Mouse (Mus musculus) neural tube, embryonic 12.5 days (tissue): Measurements from ENCODE around the gene Clasp1. TPM values are rescaled to one million over a fixed set of nuclear protein-coding genes. Genes with fewer than 3 reads are reported as not detected.
A peak's percentile ranks its signal among the peaks of the same experiment; 100 is the strongest.

Source experiments
- ATAC-seq: fragments of 200-750 bp; cut with Nextera tagmentation; 2 replicates; pipeline ENCODE4 v1.8.0; 2017; ENCODE audit warnings: low read depth, mild to moderate bottlenecking, moderate TSS enrichment, moderate library complexity; ENCODE audit not compliant: low FRiP score
- H3K27ac ChIP-seq: fragments of 300-500 bp; sonication (generic); 2 replicates; pipeline ENCODE4 v1.5.1; 2016
- H3K27me3 ChIP-seq: fragments of 300-500 bp; sonication (generic); replicated peaks from 2 replicates; pipeline ENCODE4 v1.6.1; 2016; ENCODE audit warnings: mild to moderate bottlenecking
- H3K36me3 ChIP-seq: fragments of 300-500 bp; sonication (generic); 2 replicates; pipeline ENCODE4 v1.6.1; 2016; ENCODE audit warnings: mild to moderate bottlenecking
- H3K4me1 ChIP-seq: fragments of 300-500 bp; sonication (generic); 2 replicates; pipeline ENCODE4 v1.6.1; 2016
- H3K4me2 ChIP-seq: fragments of 300-500 bp; sonication (generic); replicated peaks from 2 replicates; pipeline ENCODE4 v1.6.1; 2016; ENCODE audit warnings: mild to moderate bottlenecking
- H3K4me3 ChIP-seq: fragments of 300-500 bp; sonication (generic); 2 replicates; pipeline ENCODE4 v1.5.1; 2016
- H3K9ac ChIP-seq: fragments of 300-500 bp; sonication (generic); 2 replicates; pipeline ENCODE4 v1.6.1; 2016; ENCODE audit warnings: mild to moderate bottlenecking
- H3K9me3 ChIP-seq: fragments of 300-500 bp; sonication (generic); 2 replicates; pipeline ENCODE4 v1.6.1; 2016; ENCODE audit warnings: mild to moderate bottlenecking
- WGBS: fragments of 180-500 bp; shearing (Covaris S2); methylation state at CpG from one replicate; pipeline ENCODE4 v1.1.7; 2016; 5-methylcytosine and 5-hydroxymethylcytosine counted together
- polyA plus RNA-seq: library from polyadenylated mRNA; unstranded; fragments of >200 nt; fragmentation: Nextera tagmentation; extraction: Ambion mirVana; gene quantifications from 2 replicates; pipeline ENCODE4 v1.2.1, GENCODE M21; 2016

Clasp1 gene
- 128 and 132 TPM in 2 replicates for polyA plus RNA-seq

DNA sequence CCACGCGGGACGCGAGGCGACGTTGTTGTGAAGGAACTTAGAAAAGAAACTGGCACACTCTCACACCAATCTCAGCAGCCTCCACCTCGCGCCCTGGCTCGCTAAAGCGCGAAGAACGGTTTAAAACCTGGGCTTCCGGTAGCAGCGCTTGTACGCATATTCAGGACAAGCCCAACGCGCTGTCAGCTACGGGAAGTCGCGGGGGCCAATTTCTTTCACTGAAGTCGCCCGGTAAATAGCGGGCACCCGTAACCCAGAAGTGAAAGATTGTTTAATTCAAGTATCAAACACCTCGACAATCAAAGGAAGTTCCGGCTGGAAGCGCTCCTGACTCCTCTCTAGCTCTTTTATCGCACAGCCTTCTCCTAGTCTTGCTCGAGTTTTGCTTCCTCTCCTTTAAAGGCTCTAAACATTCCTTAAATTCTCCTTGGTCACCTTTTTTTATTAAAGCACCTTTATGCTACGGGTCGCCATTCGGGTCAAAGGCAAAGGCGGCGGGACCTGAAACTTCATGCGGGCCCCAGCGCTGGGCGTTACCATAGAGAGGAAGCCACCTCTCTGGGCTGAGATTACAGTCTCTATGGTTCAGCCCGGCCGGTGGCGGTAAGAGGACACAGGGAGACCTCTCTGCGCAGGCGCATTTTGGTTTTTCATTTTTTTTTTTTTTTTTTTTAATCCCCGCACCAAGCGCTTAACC, at the start of gene Clasp1:
TSS of gene Clasp1 (plus strand) at position 302 of the 697 bp plus-strand sequence.
- H3K4me3 ChIP-seq = peak within 1 kb of the TSS; percentile 94
- H3K4me2 ChIP-seq = peak within 1 kb of the TSS; percentile 70
- WGBS = under 1% methylated on average over 44 of the region's 44 CpGs
- peak within 1 kb of the TSS; percentile 86 for H3K9ac ChIP-seq
- no peaks in the 10 kb centered on the region for H3K9me3 ChIP-seq
- peaks cover 8% of the 10 kb centered on the region for H3K4me1 ChIP-seq
- no peaks in the 10 kb centered on the region for H3K27me3 ChIP-seq
- peak; percentile 96 for ATAC-seq
- peak within 1 kb of the TSS; percentile 92 for H3K27ac ChIP-seq
- H3K36me3 ChIP-seq = 0 out of 2 replicates have a peak, but pooled peaks cover 4% of the 10 kb centered on the region

DNA sequence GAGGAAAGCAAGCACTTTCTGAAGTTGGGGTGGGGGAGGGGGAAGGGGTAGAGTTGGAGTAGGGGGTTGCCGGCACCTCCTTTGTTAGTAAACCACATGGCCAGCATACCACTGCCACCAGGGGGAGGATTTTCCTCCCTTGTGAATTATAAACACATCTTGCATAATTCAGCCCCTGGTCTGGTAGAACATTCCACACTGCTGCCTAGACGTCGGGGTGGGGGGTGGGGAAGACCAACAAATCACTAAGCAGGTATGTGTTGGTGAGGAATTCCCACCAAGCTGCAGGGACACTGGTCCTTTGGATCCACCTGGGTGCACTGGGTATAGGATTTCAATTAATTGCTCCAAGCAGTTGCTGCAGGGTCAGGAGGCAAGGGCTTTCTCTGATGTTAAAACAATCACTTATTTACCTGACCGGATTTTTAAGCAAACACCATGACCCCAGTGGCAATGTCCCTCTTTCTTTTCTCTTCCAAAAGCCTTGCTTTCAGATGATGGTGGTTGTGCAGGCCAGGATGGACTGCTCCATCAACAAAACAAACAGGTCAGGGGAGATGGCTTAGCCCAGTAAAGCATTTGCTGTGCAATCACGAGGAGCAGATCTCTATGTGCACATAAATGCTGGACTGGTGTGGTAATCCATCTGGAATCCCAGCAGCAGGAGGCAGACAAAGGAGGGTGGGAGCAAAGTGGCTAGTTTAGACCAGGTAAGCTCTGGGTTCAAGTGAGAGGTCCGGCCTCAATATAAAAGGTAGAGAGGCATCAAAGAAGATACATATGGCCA, 45.0 kb upstream of the Clasp1 start:
- Histone ChIP-seq H3K27ac (no peak overlapping the region), H3K4me2 (no peak overlapping the region), H3K27me3 (no peaks in the 10 kb centered on the region), H3K9ac (no peak overlapping the region), H3K9me3 (no peaks in the 10 kb centered on the region), H3K4me3 (no peak overlapping the region), H3K36me3 (no peaks in the 10 kb centered on the region), H3K4me1 (no peaks in the 10 kb centered on the region)
- ATAC-seq = no peak
- WGBS = 46% methylated on average over 6 of the region's 6 CpGs

DNA sequence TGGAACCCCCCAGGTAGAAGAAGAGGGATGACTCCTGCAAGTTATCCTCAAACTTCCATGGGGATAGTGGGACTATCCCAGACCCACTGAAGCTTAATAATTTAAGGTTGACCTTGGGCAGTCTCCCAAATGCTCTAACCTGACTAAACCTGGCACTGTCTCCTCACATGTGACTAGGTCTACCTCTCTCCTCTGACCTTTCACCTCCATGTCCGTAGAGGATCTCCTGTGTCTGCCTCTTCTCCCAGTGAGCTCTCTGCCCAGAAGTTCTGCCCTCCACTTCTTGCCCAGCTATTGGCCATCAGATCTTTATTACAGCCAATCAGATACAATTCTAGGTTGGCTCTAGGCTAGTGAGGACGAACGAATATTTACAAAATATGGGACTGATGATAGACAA, 38.9 kb upstream of the Clasp1 start:
- WGBS = 81% methylated on average over 3 of the region's 3 CpGs

DNA sequence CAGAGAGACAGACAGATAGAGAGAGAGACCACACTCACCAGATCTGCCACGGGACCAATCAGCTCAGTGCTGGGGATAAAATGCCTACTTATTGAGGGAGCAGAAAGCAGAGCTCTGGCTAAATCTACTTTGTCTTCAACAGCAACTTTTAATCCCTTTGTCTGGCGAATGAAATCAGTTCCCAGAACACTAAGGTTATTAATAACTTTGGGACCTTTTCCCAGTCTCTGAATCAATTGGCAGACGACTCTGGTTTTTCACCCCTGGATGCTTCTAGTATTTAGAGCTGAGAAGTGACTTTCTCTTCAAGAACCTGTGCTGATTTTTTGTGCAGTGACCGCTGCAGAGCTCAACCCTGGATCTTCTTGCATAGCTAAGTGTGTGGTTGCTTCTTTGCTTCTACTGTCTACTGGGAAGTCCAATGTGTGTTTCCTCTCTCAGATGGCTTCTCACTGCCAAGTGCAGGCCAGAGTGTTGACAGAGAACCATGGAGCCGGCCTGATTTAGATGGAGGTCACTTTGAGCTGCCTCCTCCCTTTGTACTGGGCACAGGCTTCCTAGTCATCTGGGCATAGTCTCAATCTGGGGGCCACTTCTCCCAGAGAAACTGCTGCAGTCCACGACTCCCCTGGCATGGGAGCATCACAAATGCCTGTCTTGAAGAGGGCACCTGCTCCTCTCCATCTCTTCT, 29.6 kb upstream of the Clasp1 start:
- WGBS = 68% methylated on average over 6 of the region's 6 CpGs
- H3K9ac ChIP-seq = no peak overlapping the region
- H3K36me3 ChIP-seq = no peaks in the 10 kb centered on the region
- H3K27me3 ChIP-seq = no peaks in the 10 kb centered on the region
- ATAC-seq = no peak
- H3K4me1 ChIP-seq = no peaks in the 10 kb centered on the region
- H3K4me3 ChIP-seq = no peak overlapping the region
- no peak overlapping the region for H3K27ac ChIP-seq
- no peaks in the 10 kb centered on the region for H3K9me3 ChIP-seq
- no peak overlapping the region for H3K4me2 ChIP-seq

More for the DNA sequence above, 38.9 kb upstream of the Clasp1 start:
- H3K9me3 ChIP-seq = no peaks in the 10 kb centered on the region
- H3K27me3 ChIP-seq = no peaks in the 10 kb centered on the region
- no peak overlapping the region for H3K27ac ChIP-seq
- ATAC-seq = no peak
- H3K4me2 ChIP-seq = no peak overlapping the region
- no peaks in the 10 kb centered on the region for H3K4me1 ChIP-seq
- no peak overlapping the region for H3K4me3 ChIP-seq
- H3K9ac ChIP-seq = no peak overlapping the region
- H3K36me3 ChIP-seq = no peaks in the 10 kb centered on the region

DNA sequence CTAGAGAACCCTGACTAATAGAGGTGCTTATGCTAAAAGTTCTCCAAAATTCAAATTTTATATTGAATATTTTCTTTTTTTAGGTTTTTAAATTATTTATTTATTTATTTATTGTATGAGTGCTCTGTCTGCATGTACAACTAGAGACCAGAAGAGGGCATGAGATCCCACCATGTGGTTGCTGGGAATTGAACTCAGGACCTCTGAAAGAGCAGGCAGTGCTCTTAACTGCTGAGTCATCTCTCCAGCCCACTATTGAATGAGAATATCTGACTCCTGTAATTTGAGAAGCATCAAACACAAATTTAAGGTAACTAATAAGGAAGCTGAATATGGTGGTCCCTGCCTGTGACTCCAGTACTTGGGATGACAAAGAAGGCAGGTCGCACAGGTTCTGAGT, 20.9 kb upstream of the Clasp1 start:
- Histone ChIP-seq H3K4me3 (no peak overlapping the region), H3K4me2 (no peak overlapping the region), H3K9me3 (no peaks in the 10 kb centered on the region), H3K27ac (no peak overlapping the region), H3K27me3 (no peaks in the 10 kb centered on the region), H3K36me3 (no peaks in the 10 kb centered on the region), H3K9ac (no peak overlapping the region), H3K4me1 (no peaks in the 10 kb centered on the region)
- WGBS = 97% methylated on average over 1 of the region's 1 CpGs
- ATAC-seq = no peak

DNA sequence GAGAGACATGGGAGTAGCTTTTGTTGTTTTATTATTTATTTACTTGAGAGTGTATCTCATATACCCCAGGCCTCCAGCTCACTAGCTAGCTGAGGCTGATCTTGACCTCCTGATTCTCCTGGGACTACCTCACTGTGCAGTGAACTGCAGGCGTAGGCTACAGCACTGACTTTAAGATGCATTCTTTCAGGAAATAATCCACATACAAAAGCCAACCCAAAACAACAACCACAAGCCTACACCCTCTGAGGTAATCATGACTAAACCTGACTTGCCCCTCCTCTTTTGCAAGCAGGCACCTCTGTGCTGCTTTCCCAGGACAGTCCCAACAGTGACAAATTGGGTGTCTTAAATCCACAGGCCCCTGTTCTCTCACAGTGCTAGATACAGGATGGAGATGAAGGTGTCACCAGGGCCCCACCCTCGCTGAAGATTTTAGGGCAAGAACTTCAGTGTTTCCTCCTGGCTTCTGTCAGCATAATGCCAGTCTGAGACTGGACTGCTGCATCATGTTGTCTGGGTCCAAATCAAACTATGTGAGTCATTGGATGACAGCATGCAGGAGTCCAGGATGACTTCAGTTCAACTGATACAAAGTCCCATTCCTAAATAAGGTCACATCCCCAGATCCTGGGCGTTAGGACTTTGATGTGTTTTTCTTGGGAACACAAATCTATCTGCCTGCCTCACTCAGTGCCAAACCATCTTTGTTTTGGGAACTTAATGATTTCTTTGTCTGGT, 20.0 kb upstream of the Clasp1 start:
- no peaks in the 10 kb centered on the region for H3K9me3 ChIP-seq
- WGBS = 65% methylated on average over 3 of the region's 3 CpGs
- H3K9ac ChIP-seq = no peak overlapping the region
- H3K27me3 ChIP-seq = no peaks in the 10 kb centered on the region
- no peak overlapping the region for H3K4me3 ChIP-seq
- no peak overlapping the region for H3K4me2 ChIP-seq
- H3K36me3 ChIP-seq = no peaks in the 10 kb centered on the region
- H3K27ac ChIP-seq = no peak overlapping the region
- no peaks in the 10 kb centered on the region for H3K4me1 ChIP-seq
- ATAC-seq = no peak

DNA sequence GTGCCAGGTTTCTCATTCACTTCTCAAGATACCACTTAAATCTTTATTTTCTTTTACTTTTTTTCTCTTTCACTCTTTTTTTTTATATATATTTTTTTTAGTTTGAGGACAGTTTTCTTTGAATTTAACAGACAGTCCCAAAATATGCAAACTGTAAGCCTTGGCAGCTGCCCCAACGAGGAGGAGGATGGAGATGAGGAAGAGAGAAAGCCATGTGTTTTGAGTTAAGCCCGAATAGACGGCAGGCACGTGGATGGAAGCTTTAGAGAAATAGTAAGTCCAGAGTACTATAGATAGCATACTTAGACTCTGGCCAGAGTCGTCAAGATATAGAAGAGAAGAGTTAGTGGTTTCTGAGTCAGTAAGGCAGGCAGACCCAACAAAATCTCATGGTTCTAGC, 11.1 kb upstream of the Clasp1 start:
- no peaks in the 10 kb centered on the region for H3K36me3 ChIP-seq
- H3K27ac ChIP-seq = no peak overlapping the region
- no peak overlapping the region for H3K9ac ChIP-seq
- H3K9me3 ChIP-seq = no peaks in the 10 kb centered on the region
- no peak overlapping the region for H3K4me3 ChIP-seq
- no peaks in the 10 kb centered on the region for H3K4me1 ChIP-seq
- H3K27me3 ChIP-seq = no peaks in the 10 kb centered on the region
- 84% methylated on average over 5 of the region's 5 CpGs for WGBS
- no peak for ATAC-seq
- H3K4me2 ChIP-seq = no peak overlapping the region

DNA sequence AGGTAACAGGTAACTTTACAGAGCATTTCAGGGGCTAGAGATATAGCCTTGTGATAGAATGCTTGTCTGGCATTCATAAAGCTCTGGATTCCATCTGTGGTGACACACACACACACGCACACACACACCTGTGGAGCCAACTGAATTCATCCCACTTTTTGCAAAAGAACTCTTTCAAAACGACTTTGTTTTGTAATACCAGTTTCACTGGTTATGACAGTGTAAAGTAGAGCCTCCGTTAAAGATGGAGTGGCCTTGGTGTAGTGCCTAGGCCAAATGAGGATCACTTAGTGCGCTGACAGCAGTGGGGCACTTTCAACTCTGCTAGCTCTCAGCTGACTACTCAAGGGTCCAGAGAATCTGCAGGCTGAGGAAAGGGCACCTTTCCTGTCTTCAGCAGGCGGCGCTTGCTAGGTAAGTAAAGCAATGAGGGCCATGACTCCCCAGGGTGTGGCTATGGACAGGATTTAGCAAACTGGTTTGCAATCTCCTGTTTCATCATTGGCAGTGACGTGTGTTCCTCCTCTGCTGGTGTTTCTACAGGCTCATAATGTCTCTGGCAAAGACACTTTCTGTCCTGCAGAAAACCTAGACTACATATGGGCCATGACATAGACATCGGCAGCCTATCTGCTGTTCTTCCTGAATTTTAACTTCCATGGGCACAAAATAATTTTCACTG, 8.6 kb upstream of the Clasp1 start:
- Histone ChIP-seq H3K4me3 (no peak overlapping the region), H3K27ac (no peak overlapping the region), H3K9me3 (no peaks in the 10 kb centered on the region), H3K4me2 (no peak overlapping the region), H3K27me3 (no peaks in the 10 kb centered on the region), H3K36me3 (no peaks in the 10 kb centered on the region), H3K9ac (no peak overlapping the region), H3K4me1 (no peaks in the 10 kb centered on the region)
- whole genome bisulfite sequencing = 78% methylated on average over 8 of the region's 8 CpGs
- ATAC-seq = no peak

DNA sequence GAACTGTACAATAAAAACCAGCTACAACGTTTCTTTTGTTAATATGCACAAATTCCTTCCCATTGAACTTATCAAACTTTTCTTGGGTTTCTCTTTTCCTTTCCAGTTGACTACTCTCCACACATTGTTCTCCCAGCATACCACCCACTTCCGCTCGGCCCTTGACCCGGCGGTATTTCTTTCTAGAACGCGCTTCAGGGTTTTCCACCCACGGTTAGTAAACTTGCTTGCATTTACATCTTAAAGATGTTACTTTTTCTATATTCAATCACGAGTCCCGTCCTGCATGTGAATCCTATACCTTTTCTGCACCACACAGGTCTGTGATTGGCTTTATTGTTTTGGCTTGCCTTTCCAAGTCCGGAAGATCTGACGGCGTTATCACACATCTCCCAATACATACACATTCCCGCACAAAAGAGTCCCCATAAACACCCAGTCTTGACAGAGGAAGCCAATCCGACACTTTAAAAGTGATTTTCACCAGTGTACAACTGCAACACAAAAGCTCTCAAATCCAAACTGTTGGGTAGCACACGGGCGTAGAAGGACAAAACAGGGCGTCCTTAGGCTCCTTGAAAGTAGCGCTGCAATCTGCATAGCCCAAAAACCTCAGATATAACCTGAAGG, 616 bp upstream of the Clasp1 start:
- H3K27ac ChIP-seq = peak overlapping the region; percentile 92
- peak overlapping the region; percentile 70 for H3K4me2 ChIP-seq
- no peaks in the 10 kb centered on the region for H3K36me3 ChIP-seq
- WGBS = under 1% methylated on average over 19 of the region's 19 CpGs
- H3K9me3 ChIP-seq = no peaks in the 10 kb centered on the region
- H3K4me3 ChIP-seq = peak overlapping the region; percentile 94
- peak overlapping the region; percentile 86 for H3K9ac ChIP-seq
- H3K27me3 ChIP-seq = no peaks in the 10 kb centered on the region
- peaks cover 8% of the 10 kb centered on the region for H3K4me1 ChIP-seq
- peak; percentile 43; the same call in 1 of the 2 replicates for ATAC-seq

DNA sequence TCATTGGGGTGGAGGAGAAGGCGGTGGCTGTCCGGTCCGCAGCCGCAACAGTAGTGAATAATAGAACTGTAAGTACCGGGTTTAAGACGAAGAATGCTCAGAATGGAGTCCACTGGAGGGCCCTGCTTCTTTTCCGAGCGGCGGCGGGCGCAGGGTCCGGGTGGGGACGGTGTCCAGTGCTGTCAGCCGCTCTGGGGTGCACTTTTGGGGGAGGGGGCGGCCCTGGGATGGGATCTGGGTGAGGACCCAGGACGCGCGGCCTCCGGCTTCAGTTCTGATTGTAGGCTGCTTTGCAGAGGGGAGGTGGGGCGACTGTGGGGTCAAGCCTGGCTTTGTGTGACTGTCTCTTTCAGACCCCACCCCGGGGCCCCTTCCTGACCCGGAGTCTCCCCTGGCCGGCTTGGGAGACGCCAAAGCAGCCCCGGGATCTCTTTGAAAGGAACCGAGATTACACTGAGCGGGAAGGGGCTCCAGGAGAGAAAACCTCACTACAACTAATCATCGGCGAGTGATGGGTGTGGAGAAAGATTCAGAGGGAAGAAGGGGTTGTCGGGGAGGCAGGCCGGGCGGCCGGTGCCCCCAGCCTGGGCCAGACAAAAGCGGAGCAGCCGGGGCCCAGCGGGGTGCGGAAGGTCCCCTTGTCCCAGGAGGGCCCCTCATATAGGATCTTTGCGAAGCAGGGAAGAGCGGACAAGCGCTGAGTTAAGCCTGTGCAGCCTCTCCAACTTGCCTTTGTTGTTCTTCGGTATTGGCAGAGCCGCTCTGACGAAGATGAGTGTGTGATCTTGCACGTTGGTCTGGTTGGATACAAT, 802 bp downstream of the Clasp1 start:
- Histone ChIP-seq H3K4me3 (peak overlapping the region; percentile 94), H3K4me2 (peak overlapping the region; percentile 64), H3K27ac (peak overlapping the region; percentile 92), H3K36me3 (peaks cover 4% of the 10 kb centered on the region; the same call in 1 of the 2 replicates), H3K9me3 (no peaks in the 10 kb centered on the region), H3K4me1 (peaks cover 8% of the 10 kb centered on the region), H3K9ac (peak overlapping the region; percentile 86), H3K27me3 (no peaks in the 10 kb centered on the region)
- under 1% methylated on average over 44 of the region's 44 CpGs for WGBS
- peak; percentile 78 for ATAC-seq
